In genomic region chr6:49228126-49228679, GRCm38 (mm10) we compare ENCODE assay signal across 9 mouse cellular contexts. TPM values are rescaled to one million over a fixed set of nuclear protein-coding genes. Genes with fewer than 3 reads are reported as not detected.
DNase-seq lines count a peak whose midpoint lies in the region; ATAC-seq and TF ChIP-seq lines count a peak whose summit lies in the region.
"Had no signal": no experiment of that assay in that cellular context is flagged by ENCODE, and none has a peak within 500 bp of the region (broad histone marks: within the 10 kb centered on the region; RNA-seq: fewer than 3 reads in every experiment).

No protein-coding gene starts in this region.

- no peak overlapping the region for H3K4me3 ChIP-seq in neural tube, embryonic 11.5 days (ENCODE audit: low read depth, low read length)
- H3K4me3 ChIP-seq in neural tube, embryonic 15.5 days (replicated peaks): no peak overlapping the region
- H3K4me3 ChIP-seq in forebrain, postnatal 0 days (ENCODE audit: low read depth, low read length): no peak overlapping the region
- H3K4me3 ChIP-seq in liver, adult 2 months (ENCODE audit: insufficient read depth, low read depth, low read length): no peak overlapping the region
- no peak overlapping the region for H3K4me3 ChIP-seq in stomach, postnatal 0 days (ENCODE audit: low read depth, low read length)
- H3K4me3 ChIP-seq: hindbrain, embryonic 15.5 days had no signal

- TF ChIP-seq EP300 in stomach, postnatal 0 days (optimal IDR thresholded peaks at IDR 0.05): no peak

- peak; percentile 52 to 63 for DNase-seq in cerebellum, postnatal 14 days
- DNase-seq in cerebellum, adult 9-10 months: no peak
- DNase-seq in neural tube, embryonic 11.5 days (ENCODE audit: low spot score): peak; percentile 46
- DNase-seq in forebrain, postnatal 0 days: peak; percentile 56
- peak; percentile 43 for DNase-seq in liver, adult 2 months (ENCODE audit: extremely low read depth, low read depth, low spot score)
- DNase-seq in stomach, postnatal 0 days (ENCODE audit: low spot score): peak; percentile 58
- no peak for DNase-seq in left cerebral cortex, postnatal 36 days (ENCODE audit: low spot score in 2 of 2)

- H3K27ac ChIP-seq in neural tube, embryonic 11.5 days (ENCODE audit: low read depth, low read length): no peak overlapping the region
- no peak overlapping the region for H3K27ac ChIP-seq in neural tube, embryonic 15.5 days (replicated peaks)
- no peak overlapping the region for H3K27ac ChIP-seq in forebrain, postnatal 0 days (ENCODE audit: low read depth, low read length)
- no peak overlapping the region for H3K27ac ChIP-seq in liver, adult 2 months (replicated peaks; ENCODE audit: insufficient read depth, low read depth, low read length)
- no peak overlapping the region for H3K27ac ChIP-seq in stomach, postnatal 0 days (replicated peaks)
- H3K27ac ChIP-seq: hindbrain, embryonic 15.5 days had no signal

- no peak overlapping the region for H3K4me2 ChIP-seq in neural tube, embryonic 11.5 days (ENCODE audit: low read depth)
- H3K4me2 ChIP-seq in neural tube, embryonic 15.5 days: no peak overlapping the region
- no peak overlapping the region for H3K4me2 ChIP-seq in forebrain, postnatal 0 days (ENCODE audit: low read depth)
- no peak overlapping the region for H3K4me2 ChIP-seq in stomach, postnatal 0 days (replicated peaks; ENCODE audit: low read depth)
- H3K4me2 ChIP-seq: hindbrain, embryonic 15.5 days had no signal

- no peaks in the 10 kb centered on the region for H3K27me3 ChIP-seq in neural tube, embryonic 11.5 days (ENCODE audit: control insufficient read depth, insufficient read depth, low read length)
- H3K27me3 ChIP-seq in neural tube, embryonic 15.5 days (replicated peaks): no peaks in the 10 kb centered on the region
- H3K27me3 ChIP-seq in forebrain, postnatal 0 days (ENCODE audit: insufficient read depth, low read length): no peaks in the 10 kb centered on the region
- peaks cover 7% of the 10 kb centered on the region; the same call in 1 of the 2 replicates for H3K27me3 ChIP-seq in liver, adult 2 months (ENCODE audit: control insufficient read depth, insufficient read depth, low read length)
- no peaks in the 10 kb centered on the region for H3K27me3 ChIP-seq in stomach, postnatal 0 days (ENCODE audit: control insufficient read depth, insufficient read depth, low read length)
- H3K27me3 ChIP-seq: hindbrain, embryonic 15.5 days had no signal

- TF ChIP-seq CTCF in forebrain, postnatal 0 days (IDR thresholded peaks at IDR 0.05; ENCODE audit: low read depth): peak; percentile 72
- peak; percentile 56; the same call in 1 of the 2 replicates for TF ChIP-seq CTCF in liver, adult 2 months (IDR thresholded peaks at IDR 0.05; ENCODE audit: low read depth, low read length)
- peak; percentile 83 for TF ChIP-seq CTCF in stomach, postnatal 0 days (IDR thresholded peaks at IDR 0.05; ENCODE audit: low read depth)

- no peak for ATAC-seq in neural tube, embryonic 11.5 days (ENCODE audit: insufficient read depth, low FRiP score, low TSS enrichment)
- no peak for ATAC-seq in neural tube, embryonic 15.5 days (ENCODE audit: low FRiP score)
- ATAC-seq in forebrain, postnatal 0 days: no peak
- ATAC-seq in stomach, postnatal 0 days (ENCODE audit: low FRiP score, low TSS enrichment): peak; percentile 74

- no peaks in the 10 kb centered on the region for H3K79me2 ChIP-seq in liver, adult 2 months (ENCODE audit: control insufficient read depth, insufficient read depth, low read length)

- no peaks in the 10 kb centered on the region for H3K9me3 ChIP-seq in neural tube, embryonic 11.5 days (ENCODE audit: control insufficient read depth, low read length)
- no peaks in the 10 kb centered on the region for H3K9me3 ChIP-seq in neural tube, embryonic 15.5 days (replicated peaks)
- no peaks in the 10 kb centered on the region for H3K9me3 ChIP-seq in forebrain, postnatal 0 days (ENCODE audit: low read length)
- H3K9me3 ChIP-seq in stomach, postnatal 0 days (ENCODE audit: control insufficient read depth, low read length): no peaks in the 10 kb centered on the region
- H3K9me3 ChIP-seq: hindbrain, embryonic 15.5 days had no signal

- peaks cover 3% of the 10 kb centered on the region; the same call in 1 of the 2 replicates for H3K4me1 ChIP-seq in neural tube, embryonic 11.5 days (ENCODE audit: control insufficient read depth, insufficient read depth, low read length)
- H3K4me1 ChIP-seq in neural tube, embryonic 15.5 days: peaks cover 3% of the 10 kb centered on the region
- no peaks in the 10 kb centered on the region for H3K4me1 ChIP-seq in forebrain, postnatal 0 days (ENCODE audit: insufficient read depth)
- no peaks in the 10 kb centered on the region for H3K4me1 ChIP-seq in liver, adult 2 months (ENCODE audit: control insufficient read depth, insufficient read depth, low read length)
- H3K4me1 ChIP-seq in stomach, postnatal 0 days (replicated peaks; ENCODE audit: control insufficient read depth, insufficient read depth): no peaks in the 10 kb centered on the region

- 13% methylated on average over 7 of the region's 7 CpGs for WGBS in neural tube, embryonic 11.5 days
- 15% methylated on average over 7 of the region's 7 CpGs for WGBS in neural tube, embryonic 15.5 days
- 7% methylated on average over 7 of the region's 7 CpGs for WGBS in forebrain, postnatal 0 days
- 20% methylated on average over 7 of the region's 7 CpGs for WGBS in liver, adult 2 months
- 14% methylated on average over 7 of the region's 7 CpGs for WGBS in stomach, postnatal 0 days

- no peak overlapping the region for H3K9ac ChIP-seq in neural tube, embryonic 11.5 days (ENCODE audit: low read length)
- no peak overlapping the region for H3K9ac ChIP-seq in neural tube, embryonic 15.5 days (replicated peaks)
- no peak overlapping the region for H3K9ac ChIP-seq in forebrain, postnatal 0 days
- no peak overlapping the region for H3K9ac ChIP-seq in liver, adult 2 months (ENCODE audit: low read depth, low read length)
- no peak overlapping the region for H3K9ac ChIP-seq in stomach, postnatal 0 days (ENCODE audit: low read length)
- H3K9ac ChIP-seq: hindbrain, embryonic 15.5 days had no signal

- intact Hi-C loops in left cerebral cortex, postnatal 36 days (cut with DNase I): no loop called here

- no peak for TF ChIP-seq POLR2A in liver, adult 2 months (IDR thresholded peaks at IDR 0.05; ENCODE audit: extremely low read depth, insufficient read depth, low read length)

- no peaks in the 10 kb centered on the region for H3K36me3 ChIP-seq in neural tube, embryonic 11.5 days (ENCODE audit: control insufficient read depth, insufficient read depth, low read length)
- no peaks in the 10 kb centered on the region for H3K36me3 ChIP-seq in neural tube, embryonic 15.5 days
- H3K36me3 ChIP-seq in forebrain, postnatal 0 days (ENCODE audit: insufficient read depth): no peaks in the 10 kb centered on the region
- H3K36me3 ChIP-seq in liver, adult 2 months (ENCODE audit: control insufficient read depth, insufficient read depth, low read length): no peaks in the 10 kb centered on the region
- H3K36me3 ChIP-seq in stomach, postnatal 0 days (ENCODE audit: control insufficient read depth, insufficient read depth, low read length): no peaks in the 10 kb centered on the region
- H3K36me3 ChIP-seq: hindbrain, embryonic 15.5 days had no signal

RNA-seq across cellular contexts. Expression of gene Igf2bp3, which starts 13.4 kb away (rescaled TPM):
- polyA plus RNA-seq in neural tube, embryonic 11.5 days (2014; fragmentation: Nextera tagmentation; extraction: Ambion mirVana): 129 and 130 TPM in 2 replicates
- 18.8 and 29.9 TPM in 2 replicates for polyA plus RNA-seq in neural tube, embryonic 15.5 days (2015; fragmentation: Nextera tagmentation; extraction: Ambion mirVana)
- total RNA-seq in forebrain, postnatal 0 days (2014; rRNA removed): 9.1 and 12.8 TPM in 2 replicates
- 12.3 and 13.5 TPM in 2 replicates for polyA plus RNA-seq in forebrain, postnatal 0 days (2015; fragmentation: Nextera tagmentation; extraction: Ambion mirVana)
- total RNA-seq in liver, adult 2 months (2014; rRNA removed): 0.27 and 0.46 TPM in 2 replicates
- 0.05 and 0.21 TPM in 2 replicates for polyA plus RNA-seq in liver, adult 2 months (2012; rRNA removed)
- 40.7 and 43.6 TPM in 2 replicates for polyA plus RNA-seq in stomach, postnatal 0 days (2015; fragmentation: Nextera tagmentation; extraction: Ambion mirVana)
- under 1 TPM in 1 of 2 experiments, not detected in 1; 0.07 TPM for total RNA-seq in left cerebral cortex, postnatal 36 days (2021)

RNA-seq across cellular contexts. Expression of gene Tra2a, which starts 35.6 kb away (rescaled TPM):
- polyA plus RNA-seq in neural tube, embryonic 11.5 days (2014; fragmentation: Nextera tagmentation; extraction: Ambion mirVana): 50.0 and 54.7 TPM in 2 replicates
- polyA plus RNA-seq in neural tube, embryonic 15.5 days (2015; fragmentation: Nextera tagmentation; extraction: Ambion mirVana): 102 and 109 TPM in 2 replicates
- 75.7 and 81.7 TPM in 2 replicates for total RNA-seq in forebrain, postnatal 0 days (2014; rRNA removed)
- polyA plus RNA-seq in forebrain, postnatal 0 days (2015; fragmentation: Nextera tagmentation; extraction: Ambion mirVana): 43.5 and 45.9 TPM in 2 replicates
- total RNA-seq in liver, adult 2 months (2014; rRNA removed): 19.3 and 20.5 TPM in 2 replicates
- 7.8 and 9.8 TPM in 2 replicates for polyA plus RNA-seq in liver, adult 2 months (2012; rRNA removed)
- 34.6 and 35.4 TPM in 2 replicates for polyA plus RNA-seq in stomach, postnatal 0 days (2015; fragmentation: Nextera tagmentation; extraction: Ambion mirVana)
- 10 to 100 TPM; 51.1 to 86.5 TPM for total RNA-seq in left cerebral cortex, postnatal 36 days (2021)

Comparison
In these comparisons a context has a peak if more than half of its experiments do, and no peak if none do; other contexts are left out.
1. DNase-seq: peak in cerebellum, postnatal 14 days (2 of 2), neural tube, embryonic 11.5 days (single experiment), forebrain, postnatal 0 days (single experiment), liver, adult 2 months (single experiment) and stomach, postnatal 0 days (single experiment); none in cerebellum, adult 9-10 months (single experiment) and left cerebral cortex, postnatal 36 days (0 of 2).
2. RNA of gene Igf2bp3, which starts 13.4 kb away (polyA plus RNA-seq): 129 to 130 TPM in neural tube, embryonic 11.5 days, 40.7 to 43.6 TPM in stomach, postnatal 0 days, 18.8 to 29.9 TPM in neural tube, embryonic 15.5 days and 12.3 to 13.5 TPM in forebrain, postnatal 0 days; 0.05 to 0.21 TPM in liver, adult 2 months; every median in the first group is over 10 times any median in the second.
3. Peak in every context shown above with its lines, with median percentiles within 50 percentile points of each other: CTCF ChIP-seq.